Comparison of ENCODE assay signal across 8 mouse cellular contexts in the genomic region with DNA sequence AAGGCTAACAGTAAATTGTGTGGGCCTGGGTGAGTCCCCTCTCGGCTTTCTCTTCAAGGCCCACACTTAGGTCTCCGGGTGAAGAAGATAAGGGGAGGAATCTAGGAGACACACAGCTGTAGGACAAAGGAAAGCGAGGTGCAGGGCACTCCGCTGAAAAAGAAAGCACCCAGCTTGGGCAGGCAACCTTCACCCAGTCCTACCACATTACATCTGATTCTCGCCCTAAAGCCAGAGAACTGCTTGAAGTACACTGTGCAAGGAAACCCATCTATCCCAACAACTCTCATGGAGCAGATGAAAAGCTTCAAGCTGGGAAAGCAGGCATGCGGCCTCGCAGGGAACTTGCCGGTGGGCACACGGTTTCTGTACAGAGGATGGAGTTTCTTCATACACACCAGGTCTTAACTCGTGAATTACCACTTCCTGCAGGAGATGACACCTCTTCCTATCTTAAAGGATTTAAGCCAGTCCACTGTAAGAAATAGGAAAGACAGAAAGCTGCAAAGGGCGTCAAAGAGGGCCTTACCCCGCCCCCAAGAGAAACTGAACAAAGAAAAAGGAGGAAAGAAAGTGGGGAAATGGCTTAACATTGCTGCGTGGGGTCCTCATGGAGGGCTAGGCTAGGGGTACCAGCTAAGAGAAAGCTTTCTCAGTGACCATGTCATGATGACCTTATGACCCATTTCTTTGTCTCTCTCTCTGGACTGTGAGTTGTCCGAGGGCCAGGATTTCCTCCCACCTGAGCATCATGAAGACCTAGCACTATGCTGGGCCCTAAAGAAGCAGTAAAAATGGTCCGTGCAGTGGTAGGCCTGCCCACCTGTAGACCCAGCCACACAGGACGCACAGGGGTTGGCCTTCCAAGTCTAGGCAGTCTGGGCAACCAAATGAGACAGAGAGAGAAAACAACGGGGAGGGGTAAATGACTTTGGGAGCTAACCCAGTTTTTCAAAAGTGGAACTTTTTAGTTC. TPM values are rescaled to one million over a fixed set of nuclear protein-coding genes. Genes with fewer than 3 reads are reported as not detected.
DNase-seq lines count a peak whose midpoint lies in the region; ATAC-seq and TF ChIP-seq lines count a peak whose summit lies in the region.

No protein-coding gene starts in this region.

- no peaks in the 10 kb centered on the region for H3K9me3 ChIP-seq in heart, embryonic 11.5 days (replicated peaks; ENCODE audit: control insufficient read depth, low read length)
- no peaks in the 10 kb centered on the region for H3K9me3 ChIP-seq in kidney, postnatal 0 days (replicated peaks; ENCODE audit: low read length)
- no peaks in the 10 kb centered on the region for H3K9me3 ChIP-seq in neural tube, embryonic 12.5 days

- H3K4me3 ChIP-seq in gastrocnemius, adult 2 months: peak overlapping the region; percentile 85
- H3K4me3 ChIP-seq in heart, embryonic 11.5 days (ENCODE audit: low read depth, low read length): peak overlapping the region; percentile 91
- peak overlapping the region; percentile 78 for H3K4me3 ChIP-seq in kidney, postnatal 0 days (replicated peaks; ENCODE audit: low read depth, low read length)
- H3K4me3 ChIP-seq in neural tube, embryonic 12.5 days: peak overlapping the region; percentile 86

- ATAC-seq in activated CD4-positive, CD25-positive, alpha-beta regulatory T cell, adult 4 months: peak; percentile 2
- no peak for ATAC-seq in heart, embryonic 11.5 days (replicated peaks; ENCODE audit: insufficient number of reproducible peaks, low FRiP score, low TSS enrichment)
- ATAC-seq in kidney, postnatal 0 days (replicated peaks; ENCODE audit: low FRiP score, low read depth): no peak
- peak; percentile 1 for ATAC-seq in neural tube, embryonic 12.5 days (ENCODE audit: low FRiP score, low read depth)

- no peak for TF ChIP-seq CTCF in gastrocnemius, adult 2 months (IDR thresholded peaks at IDR 0.05)
- no peak for TF ChIP-seq CTCF in kidney, postnatal 0 days (IDR thresholded peaks at IDR 0.05; ENCODE audit: low read depth)

- H3K36me3 ChIP-seq in heart, embryonic 11.5 days (ENCODE audit: control insufficient read depth, insufficient read depth, low read length): no peaks in the 10 kb centered on the region
- H3K36me3 ChIP-seq in kidney, postnatal 0 days (ENCODE audit: insufficient read depth, low read length): no peaks in the 10 kb centered on the region
- H3K36me3 ChIP-seq in neural tube, embryonic 12.5 days: no peaks in the 10 kb centered on the region

- H3K4me1 ChIP-seq in heart, embryonic 11.5 days (ENCODE audit: control insufficient read depth, insufficient read depth, low read length): peaks cover 21% of the 10 kb centered on the region
- H3K4me1 ChIP-seq in kidney, postnatal 0 days (replicated peaks; ENCODE audit: insufficient read depth, low read length): peaks cover 7% of the 10 kb centered on the region
- H3K4me1 ChIP-seq in neural tube, embryonic 12.5 days: peaks cover 34% of the 10 kb centered on the region

- no peaks in the 10 kb centered on the region for H3K27me3 ChIP-seq in heart, embryonic 11.5 days (ENCODE audit: control insufficient read depth, insufficient read depth, low read length)
- no peaks in the 10 kb centered on the region for H3K27me3 ChIP-seq in kidney, postnatal 0 days (ENCODE audit: insufficient read depth, low read length)
- no peaks in the 10 kb centered on the region for H3K27me3 ChIP-seq in neural tube, embryonic 12.5 days (replicated peaks)

- H3K4me2 ChIP-seq in heart, embryonic 11.5 days: peak overlapping the region; percentile 78
- peak overlapping the region; percentile 83 for H3K4me2 ChIP-seq in kidney, postnatal 0 days (ENCODE audit: low read length)
- H3K4me2 ChIP-seq in neural tube, embryonic 12.5 days (replicated peaks): peak overlapping the region; percentile 90

- H3K9ac ChIP-seq in heart, embryonic 11.5 days (ENCODE audit: low read depth, low read length): peak overlapping the region; percentile 99
- H3K9ac ChIP-seq in kidney, postnatal 0 days (ENCODE audit: low read depth, low read length): peak overlapping the region; percentile 94
- peak overlapping the region; percentile 66 for H3K9ac ChIP-seq in neural tube, embryonic 12.5 days

- 43% methylated on average over 17 of the region's 17 CpGs for WGBS in heart, embryonic 11.5 days (ENCODE audit: insufficient replicate concordance)
- 55% methylated on average over 17 of the region's 17 CpGs for WGBS in kidney, postnatal 0 days
- 44% methylated on average over 17 of the region's 17 CpGs for WGBS in neural tube, embryonic 12.5 days

- no peak for DNase-seq in gastrocnemius, adult 2 months
- no peak for DNase-seq in gastrocnemius, postnatal 4 days (ENCODE audit: low spot score in 2 of 2)
- no peak for DNase-seq in kidney, postnatal 0 days (ENCODE audit: low spot score)
- no peak for DNase-seq in layer of hippocampus, postnatal 25 days (ENCODE audit: extremely low spot score in 1 of 2, low spot score in 1 of 2)
- no peak for DNase-seq in yolk sac, embryonic 10.5 days (ENCODE audit: low spot score)

- intact Hi-C loops in gastrocnemius, adult 2 months (cut with DNase I): loop anchor here (2.0 to 5.0 kb wide), 2 partner anchors 56 to 119 kb away; no protein-coding TSS in a partner anchor

- H3K27ac ChIP-seq in gastrocnemius, adult 2 months: peak overlapping the region; percentile 100
- H3K27ac ChIP-seq in heart, embryonic 11.5 days (ENCODE audit: low read depth, low read length): peak overlapping the region; percentile 100
- peak overlapping the region; percentile 62 for H3K27ac ChIP-seq in kidney, postnatal 0 days
- peak overlapping the region; percentile 99 for H3K27ac ChIP-seq in neural tube, embryonic 12.5 days

RNA-seq across cellular contexts. Expression of a gene that starts 1.1 kb away (rescaled TPM):
- 100 to 1,000 TPM in 1 of 2 experiments, 10 to 100 TPM in 1; 33.5 to 115 TPM for total RNA-seq in gastrocnemius, adult 2 months (2021)
- 100 to 1,000 TPM; 111 to 115 TPM for total RNA-seq in gastrocnemius, postnatal 4 days (2021)
- polyA plus RNA-seq in activated CD4-positive, CD25-positive, alpha-beta regulatory T cell, adult 4 months (2017; shearing (Covaris generic)): under 1 TPM; 0.59 to 0.83 TPM
- 54.8 and 57.2 TPM in 2 replicates for polyA plus RNA-seq in heart, embryonic 11.5 days (2014; fragmentation: Nextera tagmentation; extraction: Ambion mirVana)
- 48.3 and 53.6 TPM in 2 replicates for polyA plus RNA-seq in kidney, postnatal 0 days (2015; fragmentation: Nextera tagmentation; extraction: Ambion mirVana)
- 92.0 and 92.6 TPM in 2 replicates for polyA plus RNA-seq in neural tube, embryonic 12.5 days (2016; fragmentation: Nextera tagmentation; extraction: Ambion mirVana)
- 100 to 1,000 TPM; 336 to 418 TPM for total RNA-seq in layer of hippocampus, postnatal 25 days (2021)

Comparison
In these comparisons a context has a peak if more than half of its experiments do, and no peak if none do; other contexts are left out.
1. ATAC-seq: peak in activated CD4-positive, CD25-positive, alpha-beta regulatory T cell, adult 4 months (single experiment) and neural tube, embryonic 12.5 days (single experiment); none in heart, embryonic 11.5 days (single experiment) and kidney, postnatal 0 days (single experiment).
2. RNA of a gene that starts 1.1 kb away (polyA plus RNA-seq): 92.0 to 92.6 TPM in neural tube, embryonic 12.5 days, 54.8 to 57.2 TPM in heart, embryonic 11.5 days and 48.3 to 53.6 TPM in kidney, postnatal 0 days; 0.59 to 0.83 TPM in activated CD4-positive, CD25-positive, alpha-beta regulatory T cell, adult 4 months; every median in the first group is over 10 times any median in the second.
3. Peak in every context shown above with its lines, with median percentiles within 50 percentile points of each other: H3K27ac ChIP-seq, H3K4me3 ChIP-seq, H3K4me2 ChIP-seq and H3K9ac ChIP-seq.